Mouse (Mus musculus): ENCODE measurements around the gene Nsun4.

Nsun4 gene

GRCm38 (mm10) chr4:116046604-116047003 is 7.1 kb downstream of the Nsun4 start:
- DNase-seq: no peak

- DNase-seq: no peak
Observed at GRCm38 (mm10) chr4:116042186-116042585, 11.5 kb downstream of the Nsun4 start.

- no peak for DNase-seq
Observed at GRCm38 (mm10) chr4:116040466-116040865, 13.2 kb downstream of the Nsun4 start.

DNA sequence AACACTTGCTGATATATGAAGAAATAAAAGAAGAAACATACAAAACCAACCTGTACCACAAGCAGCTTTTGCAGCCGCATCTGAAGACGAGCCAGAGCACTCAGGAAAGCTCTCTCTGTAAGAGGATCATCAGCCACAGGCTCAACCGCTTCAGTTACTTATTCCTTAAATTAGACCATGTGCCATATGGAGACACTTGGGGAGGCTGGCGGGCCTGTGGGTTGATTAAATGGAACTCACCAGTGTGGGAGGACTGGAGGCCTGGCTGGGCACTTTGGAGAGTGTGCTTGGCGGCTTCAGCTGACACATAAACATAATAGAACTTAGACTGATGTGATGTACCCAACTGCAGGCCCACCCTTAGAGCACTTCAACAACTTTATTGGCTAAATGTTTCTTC is 20.3 kb downstream of the Nsun4 start:
- peak; percentile 61 for DNase-seq

- DNase-seq: no peak
Observed at GRCm38 (mm10) chr4:116032906-116033305, 20.8 kb downstream of the Nsun4 start.

- no peak for DNase-seq
Observed at GRCm38 (mm10) chr4:116017902-116018746, 35.6 kb downstream of the Nsun4 start, which contains the start of gene Faah. Gene Faah (minus strand): TSS chr4:116017926.

- DNase-seq: peak; percentile 67
Observed at GRCm38 (mm10) chr4:116017300-116017901, 36.3 kb downstream of the Nsun4 start.

DNA sequence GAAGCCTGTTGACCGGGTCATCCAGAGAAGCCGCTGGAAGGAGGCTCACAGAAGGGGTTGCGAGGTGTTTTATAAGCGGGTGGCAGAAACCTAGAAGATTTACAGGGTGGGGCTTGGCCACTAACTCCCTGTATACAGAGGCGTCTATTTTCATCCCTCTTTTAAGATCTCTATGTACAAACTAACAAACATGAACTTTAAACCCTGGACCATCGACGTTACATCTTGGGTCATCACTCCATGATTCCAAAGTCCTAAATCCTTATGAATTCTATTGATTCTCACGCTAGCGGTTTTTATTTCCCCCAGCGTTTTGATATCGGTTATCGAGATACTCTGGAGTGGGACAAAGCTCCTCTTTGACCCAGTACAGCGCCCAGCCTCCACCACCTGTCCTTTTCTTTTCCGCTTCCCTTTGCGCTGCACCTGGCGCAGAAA is 36.8 kb downstream of the Nsun4 start:
- no peak for DNase-seq

DNA sequence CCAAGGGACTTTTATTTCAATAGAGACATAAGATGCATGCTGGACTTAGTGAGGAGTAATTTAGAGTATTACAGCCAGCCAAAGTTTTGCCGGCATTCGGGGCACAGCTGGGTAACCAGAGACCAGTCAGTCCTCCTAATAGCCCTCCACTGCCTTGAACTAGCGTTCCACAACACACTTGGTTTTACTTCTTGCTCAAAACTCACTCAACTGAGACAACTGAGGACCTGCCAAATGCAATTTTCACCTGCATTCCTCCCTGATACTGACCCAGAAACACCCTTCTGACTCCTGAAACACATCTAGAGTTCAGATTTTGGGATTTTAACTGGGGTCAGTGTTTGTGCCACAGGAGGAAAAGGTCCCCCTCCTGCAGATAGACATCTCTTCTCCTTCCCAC is 37.3 kb downstream of the Nsun4 start:
- DNase-seq: no peak

DNA sequence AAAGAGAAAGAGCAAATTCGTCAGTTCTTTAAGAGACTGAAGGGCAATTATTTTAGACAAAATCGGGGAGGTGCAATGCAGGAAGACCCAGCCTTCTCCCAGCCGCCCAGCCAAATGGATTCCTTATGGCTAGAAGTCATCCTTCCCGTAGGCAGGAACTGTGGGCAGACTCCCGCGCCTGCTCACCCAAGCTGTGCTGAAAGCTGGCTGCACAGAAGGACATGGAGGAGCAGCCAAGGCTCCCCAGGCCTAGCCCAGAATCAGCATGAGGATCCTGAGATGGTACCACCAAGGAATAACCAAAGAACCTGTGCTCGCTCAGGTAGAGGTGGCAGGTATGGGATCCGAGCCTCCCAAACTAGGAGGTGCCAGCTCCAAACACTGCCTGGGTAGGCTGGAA is 37.7 kb downstream of the Nsun4 start:
- DNase-seq: peak; percentile 82

DNA sequence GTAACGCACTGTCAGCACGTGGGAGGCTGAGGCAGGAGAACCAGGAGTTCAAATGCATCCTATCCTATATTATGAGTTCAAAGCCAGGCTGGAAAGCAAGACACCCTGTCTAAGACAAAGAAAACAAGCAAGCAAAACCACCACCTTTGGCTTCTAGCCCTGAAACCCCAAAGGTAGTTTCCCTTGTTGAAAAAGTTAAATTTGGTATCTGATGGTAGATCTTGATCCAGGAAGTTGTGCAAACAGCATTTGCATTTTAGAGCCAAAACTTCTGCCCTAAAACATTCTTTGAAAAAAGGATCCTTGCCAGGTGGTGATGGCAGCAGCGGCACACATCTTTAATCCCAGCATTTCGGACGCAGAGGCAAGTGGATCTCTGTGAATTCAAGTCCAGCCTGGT is 38.2 kb downstream of the Nsun4 start:
- no peak for DNase-seq

GRCm38 (mm10) chr4:116010186-116010585 is 43.5 kb downstream of the Nsun4 start:
- DNase-seq: no peak

- DNase-seq: no peak
Observed at GRCm38 (mm10) chr4:116001206-116001605, 52.5 kb downstream of the Nsun4 start.

- no peak for DNase-seq
Observed at GRCm38 (mm10) chr4:116000671-116001070, 53.0 kb downstream of the Nsun4 start.

DNA sequence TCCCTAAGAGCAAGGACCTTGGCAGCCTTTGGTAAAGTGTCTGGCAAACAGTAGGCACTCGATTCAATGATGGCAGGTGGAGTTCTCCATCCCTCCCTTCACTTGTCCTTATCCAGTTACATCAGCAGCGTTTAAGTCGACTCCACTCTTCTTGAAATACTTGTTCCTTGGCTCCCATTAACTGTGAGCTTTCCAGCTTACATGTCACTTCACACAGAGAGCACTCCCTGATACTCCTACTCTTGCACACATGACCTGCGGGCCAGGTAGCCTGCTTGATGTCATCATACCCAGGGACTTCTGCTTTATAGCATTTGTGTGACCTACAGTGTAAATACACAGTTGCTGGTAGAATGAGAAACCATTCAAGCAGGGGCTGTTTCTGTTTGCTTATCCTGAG is 56.9 kb downstream of the Nsun4 start:
- DNase-seq: no peak

GRCm38 (mm10) chr4:115995376-115995730 is 58.3 kb downstream of the Nsun4 start:
- DNase-seq: no peak

GRCm38 (mm10) chr4:115994662-115995375 is 58.9 kb downstream of the Nsun4 start:
- DNase-seq: no peak

DNA sequence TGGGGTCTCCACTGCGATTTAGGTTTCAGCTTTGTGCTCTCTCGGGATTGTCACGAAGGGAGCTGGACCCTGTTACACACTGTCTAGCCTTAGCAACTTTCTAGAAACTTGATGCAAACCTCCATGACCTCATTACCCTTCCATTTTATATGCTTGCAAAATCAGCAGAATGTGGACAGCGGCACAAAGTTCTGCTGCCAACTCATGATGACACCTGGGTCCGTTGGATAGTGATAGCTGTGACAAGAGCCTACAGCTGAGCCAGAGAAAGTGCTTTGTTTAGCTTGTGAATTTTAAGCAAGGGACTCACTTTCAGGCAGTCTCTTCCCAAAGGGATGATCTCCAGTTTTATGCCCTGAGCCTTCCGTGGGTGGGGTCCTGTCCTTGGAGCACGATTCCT is 64.3 kb downstream of the Nsun4 start:
- no peak for DNase-seq

GRCm38 (mm10) chr4:115987858-115988530 is 65.7 kb downstream of the Nsun4 start:
- no peak for DNase-seq

GRCm38 (mm10) chr4:115987436-115987835 is 66.2 kb downstream of the Nsun4 start:
- no peak for DNase-seq

DNA sequence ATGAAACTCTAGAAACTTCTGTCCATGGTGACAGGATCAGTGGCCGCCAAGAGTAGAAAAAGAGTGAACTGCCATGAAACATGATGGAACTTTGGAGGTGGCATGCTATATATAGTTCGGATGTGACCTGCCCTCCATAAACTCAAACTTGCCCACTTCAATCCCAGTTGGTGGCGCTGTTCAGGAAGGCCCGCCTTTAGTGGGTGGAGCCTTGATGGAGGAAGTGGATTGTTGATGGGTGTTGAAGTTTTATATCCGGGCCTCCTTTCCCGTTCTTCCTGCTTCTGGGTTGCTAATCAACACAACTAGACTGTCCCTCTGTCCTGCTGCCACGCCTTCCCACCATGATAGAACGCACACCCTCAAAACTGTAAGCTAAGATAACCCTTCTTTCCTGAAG is 68.7 kb downstream of the Nsun4 start:
- DNase-seq: no peak

- DNase-seq: peak; percentile 68
Observed at GRCm38 (mm10) chr4:115984111-115984510, 69.6 kb downstream of the Nsun4 start.
